In the genomic region with DNA sequence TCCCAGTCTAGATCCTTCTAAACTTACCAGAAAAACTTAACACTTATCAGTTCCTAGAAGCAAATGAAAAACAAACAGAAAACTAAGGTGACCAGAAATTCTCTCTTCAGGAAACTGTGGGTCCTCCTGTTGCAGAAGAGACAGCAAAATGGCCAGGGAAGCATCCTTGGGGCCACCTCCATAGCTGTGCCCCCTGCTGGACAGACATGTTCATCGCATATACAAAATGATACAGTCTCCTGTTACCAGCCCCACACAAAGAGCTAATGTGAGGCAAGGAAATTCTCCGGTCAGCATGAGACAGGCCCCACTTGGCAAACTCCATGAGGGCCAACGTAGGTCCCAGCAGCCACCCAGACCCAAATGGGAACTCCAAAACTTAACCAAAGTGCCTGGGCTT, we compare ENCODE assay signal across 9 mouse cellular contexts.
DNase-seq lines count a peak whose midpoint lies in the region; ATAC-seq and TF ChIP-seq lines count a peak whose summit lies in the region.
"Had no signal": no experiment of that assay in that cellular context is flagged by ENCODE, and none has a peak within 500 bp of the region (broad histone marks: within the 10 kb centered on the region; RNA-seq: fewer than 3 reads in every experiment).

No protein-coding gene starts in this region.

- H3K4me2 ChIP-seq in neural tube, embryonic 15.5 days: no peak overlapping the region
- H3K4me2 ChIP-seq: midbrain, embryonic 12.5 days had no signal

- in situ Hi-C loops in ES-E14 (cut with MboI; ENCODE audit: low sequenced_read_pairs in 2 of 2, unreplicated experiment in 2 of 2): no loop called here

- ATAC-seq in neural tube, embryonic 15.5 days (ENCODE audit: low FRiP score): no peak

- TF ChIP-seq POLR2A in embryonic fibroblast, embryonic 13.5 days (IDR thresholded peaks at IDR 0.05; ENCODE audit: low read depth, low read length): no peak

- no peaks in the 10 kb centered on the region for H3K36me3 ChIP-seq in ES-E14 (ENCODE audit: control insufficient read depth, insufficient read depth, low read length, poor library complexity, severe bottlenecking)
- no peaks in the 10 kb centered on the region for H3K36me3 ChIP-seq in neural tube, embryonic 15.5 days
- H3K36me3 ChIP-seq: midbrain, embryonic 12.5 days had no signal

- no peak overlapping the region for H3K27ac ChIP-seq in ES-E14 (ENCODE audit: insufficient read depth, low read depth, low read length, poor library complexity, severe bottlenecking)
- H3K27ac ChIP-seq in embryonic fibroblast, embryonic 13.5 days (ENCODE audit: insufficient read depth, low read length): no peak overlapping the region
- no peak overlapping the region for H3K27ac ChIP-seq in neural tube, embryonic 15.5 days (replicated peaks)
- H3K27ac ChIP-seq: midbrain, embryonic 12.5 days had no signal

- WGBS in neural tube, embryonic 15.5 days: 56% methylated on average over 3 of the region's 3 CpGs

- TF ChIP-seq CTCF in embryonic fibroblast, embryonic 13.5 days (IDR thresholded peaks at IDR 0.05; ENCODE audit: borderline replicate concordance, insufficient read depth, low read length): 0 out of 2 replicates have a peak, but pooled peaks have one; percentile 7

- no peak overlapping the region for H3K4me3 ChIP-seq in ES-E14 (ENCODE audit: insufficient read depth in 1 of 2, low read depth in 1 of 2, low read length in 2 of 2, poor library complexity in 1 of 2, severe bottlenecking in 1 of 2)
- no peak overlapping the region for H3K4me3 ChIP-seq in embryonic fibroblast, embryonic 13.5 days (ENCODE audit: insufficient read depth, low read length)
- no peak overlapping the region for H3K4me3 ChIP-seq in neural tube, embryonic 15.5 days (replicated peaks)
- H3K4me3 ChIP-seq: midbrain, embryonic 12.5 days had no signal

- intact Hi-C loops in heart, postnatal 14 days (cut with DNase I): no loop called here

- H3K9me3 ChIP-seq in ES-E14 (ENCODE audit: control insufficient read depth, insufficient read depth, low read depth, low read length): no peaks in the 10 kb centered on the region
- no peaks in the 10 kb centered on the region for H3K9me3 ChIP-seq in neural tube, embryonic 15.5 days (replicated peaks)
- H3K9me3 ChIP-seq: midbrain, embryonic 12.5 days had no signal

- peak; percentile 55 for DNase-seq in heart, adult 11 months
- DNase-seq in heart, postnatal 14 days: no peak
- DNase-seq in 3T3-L1 (ENCODE audit: low read depth, low spot score) (peak; percentile 33), ES-E14 (ENCODE audit: low read depth, low spot score) (peak; percentile 31)
- DNase-seq in kidney, postnatal 25 days: no peak
- DNase-seq in layer of hippocampus, adult 9-11 months: no peak

- no peaks in the 10 kb centered on the region for H3K4me1 ChIP-seq in ES-E14 (ENCODE audit: control insufficient read depth in 2 of 2, insufficient read depth in 2 of 2, low read length in 2 of 2, poor library complexity in 1 of 2)
- H3K4me1 ChIP-seq in embryonic fibroblast, embryonic 13.5 days (ENCODE audit: control insufficient read depth, insufficient read depth, low read length): no peaks in the 10 kb centered on the region
- no peaks in the 10 kb centered on the region for H3K4me1 ChIP-seq in neural tube, embryonic 15.5 days
- H3K4me1 ChIP-seq: midbrain, embryonic 12.5 days had no signal

- H3K27me3 ChIP-seq in neural tube, embryonic 15.5 days (replicated peaks): no peaks in the 10 kb centered on the region
- H3K27me3 ChIP-seq: midbrain, embryonic 12.5 days had no signal

- H3K9ac ChIP-seq in ES-E14 (ENCODE audit: insufficient read depth, low read depth, low read length, poor library complexity, severe bottlenecking): no peak overlapping the region
- H3K9ac ChIP-seq in neural tube, embryonic 15.5 days (replicated peaks): no peak overlapping the region
- H3K9ac ChIP-seq: midbrain, embryonic 12.5 days had no signal

TF ChIP-seq in ES-E14, 5 proteins besides CTCF, POLR2A, EP300 and RAD21:
- TF ChIP-seq HCFC1 (IDR thresholded peaks at IDR 0.05; ENCODE audit: borderline replicate concordance, insufficient read depth, low read length) (no peak), CHD2 (IDR thresholded peaks at IDR 0.05; ENCODE audit: low read depth, low read length) (no peak), ZNF384 (IDR thresholded peaks at IDR 0.05; ENCODE audit: low read depth, low read length) (no peak), MAFK (IDR thresholded peaks at IDR 0.05; ENCODE audit: insufficient read depth, low read depth, low read length) (no peak), ZC3H11A (IDR thresholded peaks at IDR 0.05; ENCODE audit: borderline replicate concordance, low read depth, low read length) (no peak)

Comparison
In these comparisons a context has a peak if more than half of its experiments do, and no peak if none do; other contexts are left out.
1. DNase-seq: peak in heart, adult 11 months (single experiment), 3T3-L1 (single experiment) and ES-E14 (single experiment); none in heart, postnatal 14 days (0 of 2), kidney, postnatal 25 days (0 of 2) and layer of hippocampus, adult 9-11 months (single experiment).